Mouse (Mus musculus) liver, adult 2 months (tissue): ENCODE measurements around the gene Lrrc74b.

Source experiments
- CTCF ChIP-seq: fragments of 200-500 bp; IDR thresholded peaks from 2 replicates; pipeline ENCODE4 v1.5.1; 2011; ENCODE audit warnings: low read depth, low read length, control low read depth
- POLR2A ChIP-seq: fragments of 200-500 bp; IDR thresholded peaks from 2 replicates; pipeline ENCODE4 v1.6.1; 2011; ENCODE audit warnings: low read length, control low read depth; ENCODE audit not compliant: insufficient read depth; ENCODE audit errors: extremely low read depth

DNA sequence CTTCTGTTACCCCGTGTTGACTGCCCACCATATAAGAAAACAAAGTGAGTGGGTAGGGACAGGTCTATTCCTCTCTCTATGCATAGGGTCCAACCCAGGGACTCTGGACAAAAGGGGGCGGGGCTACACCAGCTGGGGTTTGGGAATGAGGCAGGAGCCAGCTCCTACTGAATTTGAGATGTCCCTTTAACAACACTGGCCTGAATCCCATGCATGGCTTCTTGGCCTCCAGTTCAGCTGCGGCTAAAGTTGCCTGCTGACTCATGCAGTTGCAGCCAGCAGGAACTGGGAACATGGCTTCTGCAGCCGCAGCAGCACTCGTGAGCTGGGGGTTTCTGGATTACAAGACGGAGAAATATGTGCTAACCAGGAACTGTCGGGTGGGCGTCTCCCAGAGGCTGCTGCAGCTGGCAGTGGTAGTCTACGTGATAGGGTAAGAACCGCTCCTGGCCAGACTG, 733 bp upstream of the Lrrc74b start, which contains the start of gene P2rx6:
- TF ChIP-seq CTCF (no peak), POLR2A (no peak)
